Mouse (Mus musculus) ES-Bruce4 (cell line): ENCODE measurements around the gene Chrnd.

Source experiments
- CTCF ChIP-seq: IDR thresholded peaks from one replicate; pipeline ENCODE4 v1.8.1; 2011; ENCODE audit warnings: low read depth, low read length
- EP300 ChIP-seq: IDR thresholded peaks from 2 replicates; pipeline ENCODE4 v1.6.1; 2011; ENCODE audit warnings: low read depth, low read length; ENCODE audit not compliant: insufficient read depth
- POLR2A ChIP-seq: IDR thresholded peaks from one replicate; pipeline ENCODE4 v1.8.1; 2011; ENCODE audit warnings: low read length; ENCODE audit not compliant: insufficient read depth

DNA sequence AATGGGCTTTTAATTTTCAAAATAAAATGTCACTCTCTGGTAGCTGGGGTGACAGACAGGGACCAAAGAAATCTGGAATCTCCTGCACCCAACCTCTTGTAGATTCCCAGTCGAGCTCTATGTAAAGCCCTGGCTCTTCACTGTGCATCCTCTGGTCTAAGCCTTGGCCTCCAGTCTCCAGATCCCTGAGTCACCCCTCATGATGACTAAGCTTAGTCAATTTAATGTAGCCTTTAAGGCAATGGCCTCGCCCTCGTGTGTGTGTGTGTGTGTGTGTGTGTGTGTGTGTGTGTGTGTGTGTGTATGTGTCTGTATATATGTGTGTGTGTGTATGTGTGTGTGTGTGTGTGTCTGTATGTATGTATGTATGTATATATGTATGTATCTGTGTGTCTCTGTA lies 31.0 kb upstream of the Chrnd start:
- TF ChIP-seq CTCF (no peak), POLR2A (no peak), EP300 (no peak)
